Mouse (Mus musculus) ES-CJ7 (cell line): ENCODE measurements around the gene Mc3r.

Experiments used
- DNase-seq: peaks from one replicate; pipeline ENCODE4 v3.0.0; 2011; ENCODE audit warnings: low read depth, low spot score

Gene Mc3r

DNA sequence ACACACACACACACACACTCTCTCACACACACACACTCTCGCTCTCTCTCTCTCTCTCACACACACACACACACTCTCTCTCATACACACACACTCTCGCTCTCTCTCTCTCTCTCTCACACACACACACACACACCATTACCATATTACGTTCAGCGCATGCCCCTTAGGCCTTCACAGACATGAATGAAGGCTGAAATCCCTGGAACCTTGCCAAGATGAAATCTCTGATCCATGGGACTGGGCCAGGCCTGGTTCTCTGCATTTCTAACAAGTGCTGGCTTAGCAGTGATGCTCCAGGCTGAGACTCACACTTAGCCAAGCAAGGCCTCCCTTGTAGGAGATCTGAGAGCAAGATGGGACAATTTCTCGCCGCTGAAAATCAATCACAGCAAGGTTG is 8.1 kb downstream of the Mc3r start:
- no peak for DNase-seq

- peak; percentile 42 for DNase-seq
These were observed 8.7 kb downstream of the Mc3r start for GRCm38 (mm10) chr2:172256956-172257355.

- DNase-seq = peak; percentile 91
These were observed 9.3 kb downstream of the Mc3r start for GRCm38 (mm10) chr2:172257471-172258065.

DNA sequence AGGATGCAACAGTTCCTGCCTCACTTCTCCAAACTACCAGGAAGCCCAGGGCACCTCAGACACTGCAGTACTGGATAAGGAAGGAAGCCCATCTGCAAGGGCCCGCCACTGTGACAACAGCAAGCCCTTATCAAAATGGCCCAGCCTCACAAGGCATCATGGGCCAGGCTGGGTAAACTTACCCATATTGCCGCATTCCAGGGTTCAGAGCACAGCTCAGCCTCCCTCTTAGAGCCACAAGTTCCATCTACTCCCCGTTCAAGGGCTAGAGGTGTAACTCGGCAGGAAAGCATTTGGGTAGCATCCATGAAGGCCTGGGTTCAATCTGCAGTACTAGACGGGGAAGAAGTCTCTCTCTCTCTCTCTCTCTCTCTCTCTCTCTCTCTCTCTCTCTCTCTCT is 11.8 kb downstream of the Mc3r start:
- no peak for DNase-seq

DNA sequence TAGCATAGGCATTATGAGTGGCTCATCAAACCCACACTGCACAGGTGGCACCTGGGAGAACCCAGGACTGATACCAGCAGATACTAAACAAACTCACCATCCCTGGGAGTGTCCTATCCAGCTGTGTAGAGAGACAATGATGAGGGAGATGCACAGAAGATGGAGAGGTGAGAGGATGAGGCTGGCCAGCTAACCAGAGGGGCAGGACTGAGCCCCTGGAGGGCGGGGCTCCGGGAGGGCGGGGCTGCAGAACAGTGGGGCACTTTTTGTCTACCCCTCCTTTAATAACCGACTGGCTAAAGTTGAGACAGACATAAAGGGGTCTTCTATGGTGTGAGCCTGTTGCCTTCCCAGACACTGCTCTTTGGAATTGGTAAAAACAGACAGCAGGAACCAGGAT is 13.1 kb downstream of the Mc3r start:
- no peak for DNase-seq

GRCm38 (mm10) chr2:172263216-172263615 is 14.9 kb downstream of the Mc3r start:
- DNase-seq = no peak

GRCm38 (mm10) chr2:172269907-172270306 is 21.6 kb downstream of the Mc3r start:
- no peak for DNase-seq

DNA sequence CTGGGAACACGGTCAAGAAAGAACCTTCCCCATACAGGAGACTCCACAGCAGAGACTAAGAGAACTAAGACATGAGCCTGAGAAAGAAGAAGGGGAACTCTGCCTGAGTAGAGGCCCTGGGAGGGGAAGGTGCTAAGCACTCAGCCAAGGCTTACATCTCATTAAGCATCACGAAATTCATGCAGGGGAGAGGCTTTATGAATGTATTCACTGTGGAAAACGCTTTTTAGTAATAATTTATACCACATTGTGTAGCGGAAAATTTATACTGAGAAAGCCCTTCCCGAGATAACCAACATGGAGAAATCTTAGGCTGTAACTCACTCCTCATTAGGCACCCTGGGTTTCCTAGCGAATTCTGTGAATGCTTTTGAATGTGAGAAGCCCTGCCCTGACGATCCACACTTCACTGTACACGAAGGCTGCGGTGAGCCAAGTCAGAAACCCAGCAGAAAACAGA is 22.2 kb downstream of the Mc3r start:
- no peak for DNase-seq

- DNase-seq = no peak
These were observed 22.8 kb downstream of the Mc3r start for GRCm38 (mm10) chr2:172270974-172271697.

- DNase-seq = no peak
These were observed 26.4 kb downstream of the Mc3r start for GRCm38 (mm10) chr2:172274662-172275061.

- no peak for DNase-seq
These were observed 27.9 kb downstream of the Mc3r start for GRCm38 (mm10) chr2:172276155-172276554.

- DNase-seq = no peak
These were observed 30.7 kb downstream of the Mc3r start for GRCm38 (mm10) chr2:172278979-172279378.

- DNase-seq = no peak
These were observed 33.9 kb downstream of the Mc3r start for GRCm38 (mm10) chr2:172282071-172282710.

DNA sequence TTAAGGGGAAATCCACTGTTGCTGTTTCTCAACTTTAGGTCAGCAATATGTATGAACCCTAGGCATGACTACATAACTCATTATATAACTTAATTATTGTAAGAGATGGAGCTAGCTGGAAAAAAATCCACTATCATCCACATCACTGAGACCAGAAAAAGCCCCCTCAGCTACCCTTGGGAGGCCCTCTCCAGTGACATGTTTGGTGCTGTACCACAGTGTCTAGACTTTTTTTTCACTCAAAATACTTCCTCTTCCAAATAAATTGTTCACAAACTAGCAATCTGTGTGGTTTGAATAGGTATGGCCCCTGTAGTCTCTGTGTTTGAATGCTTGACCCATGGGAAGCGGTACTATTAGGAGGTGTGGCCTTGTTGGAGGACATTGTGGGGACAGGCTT is 39.4 kb downstream of the Mc3r start:
- no peak for DNase-seq

- DNase-seq = no peak
These were observed 40.7 kb downstream of the Mc3r start for GRCm38 (mm10) chr2:172288965-172289364.

- DNase-seq = no peak
These were observed 41.3 kb downstream of the Mc3r start for GRCm38 (mm10) chr2:172289632-172290031.

DNA sequence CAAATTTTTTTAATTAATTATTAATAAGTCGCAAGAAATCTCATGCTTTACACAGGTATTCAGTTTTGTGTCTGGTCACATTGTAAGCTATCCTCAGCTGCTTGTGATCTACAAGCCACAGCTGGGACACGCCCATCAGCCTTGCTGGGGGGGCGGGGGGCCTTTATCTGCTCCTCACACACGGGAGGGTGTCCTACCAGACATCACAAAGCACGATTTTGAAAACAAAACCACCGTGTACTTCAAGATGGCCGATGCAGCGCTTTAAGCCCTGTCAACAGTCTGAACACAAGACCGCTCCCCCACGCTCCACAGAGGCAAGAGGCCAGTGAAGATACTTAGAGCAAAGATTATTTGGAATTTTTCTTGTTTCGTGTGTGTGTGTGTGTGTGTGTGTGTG is 42.2 kb downstream of the Mc3r start:
- DNase-seq = no peak

DNA sequence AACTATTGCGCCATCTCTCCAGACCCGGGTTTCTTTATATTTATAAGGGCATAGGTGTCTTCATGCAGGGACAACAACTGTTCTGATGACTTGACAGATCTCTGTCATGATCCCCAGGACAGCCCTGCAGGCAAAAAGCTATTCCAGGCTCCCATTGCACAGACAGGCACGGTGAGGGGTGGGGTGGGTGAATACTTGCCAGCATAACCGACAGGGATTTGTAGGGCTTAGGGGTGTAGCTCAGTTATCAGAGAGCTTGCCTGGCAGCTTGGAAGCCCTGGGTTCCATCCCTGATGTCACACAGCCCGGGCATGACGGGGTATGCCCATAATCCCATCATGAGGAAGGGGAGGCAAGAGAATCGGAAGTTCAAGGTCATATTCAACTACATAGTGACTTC is 42.7 kb downstream of the Mc3r start:
- DNase-seq = no peak

DNA sequence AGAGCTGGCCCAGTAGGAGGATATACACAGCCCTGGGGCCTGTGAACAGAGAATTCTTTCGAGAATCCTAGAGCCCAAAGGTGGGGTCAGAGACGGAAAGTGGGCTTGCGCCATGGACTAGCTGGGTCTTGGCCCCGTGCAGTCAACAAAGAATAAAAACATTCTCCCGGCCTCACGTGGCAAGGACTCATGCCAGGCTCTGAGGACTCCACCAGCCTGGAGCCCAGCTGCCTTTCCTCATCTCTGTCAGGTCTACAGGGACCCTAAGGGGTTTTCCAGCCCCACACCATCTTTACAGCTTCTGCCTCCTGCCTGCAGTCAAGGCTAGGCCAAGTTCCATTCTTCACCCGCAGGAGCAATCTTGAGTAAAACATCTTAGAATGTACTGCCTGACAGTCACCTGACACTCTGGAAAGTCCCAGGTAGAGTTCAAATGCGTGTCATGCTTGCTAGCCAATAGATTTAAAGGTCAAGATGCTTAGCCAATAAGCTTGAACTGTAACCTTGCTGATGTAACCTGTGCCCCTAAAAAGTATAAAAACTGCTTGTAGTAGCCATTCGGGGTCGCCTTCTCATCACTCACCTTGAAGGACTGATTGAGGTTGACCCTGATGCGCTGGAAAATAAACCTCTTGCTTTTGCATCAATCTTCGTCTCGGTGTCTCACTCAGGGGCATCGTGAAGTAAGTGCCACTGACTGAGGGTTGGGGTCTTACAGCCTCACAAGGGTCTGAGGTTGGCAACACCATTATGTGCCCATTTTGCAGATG is 43.6 kb downstream of the Mc3r start:
- no peak for DNase-seq

DNA sequence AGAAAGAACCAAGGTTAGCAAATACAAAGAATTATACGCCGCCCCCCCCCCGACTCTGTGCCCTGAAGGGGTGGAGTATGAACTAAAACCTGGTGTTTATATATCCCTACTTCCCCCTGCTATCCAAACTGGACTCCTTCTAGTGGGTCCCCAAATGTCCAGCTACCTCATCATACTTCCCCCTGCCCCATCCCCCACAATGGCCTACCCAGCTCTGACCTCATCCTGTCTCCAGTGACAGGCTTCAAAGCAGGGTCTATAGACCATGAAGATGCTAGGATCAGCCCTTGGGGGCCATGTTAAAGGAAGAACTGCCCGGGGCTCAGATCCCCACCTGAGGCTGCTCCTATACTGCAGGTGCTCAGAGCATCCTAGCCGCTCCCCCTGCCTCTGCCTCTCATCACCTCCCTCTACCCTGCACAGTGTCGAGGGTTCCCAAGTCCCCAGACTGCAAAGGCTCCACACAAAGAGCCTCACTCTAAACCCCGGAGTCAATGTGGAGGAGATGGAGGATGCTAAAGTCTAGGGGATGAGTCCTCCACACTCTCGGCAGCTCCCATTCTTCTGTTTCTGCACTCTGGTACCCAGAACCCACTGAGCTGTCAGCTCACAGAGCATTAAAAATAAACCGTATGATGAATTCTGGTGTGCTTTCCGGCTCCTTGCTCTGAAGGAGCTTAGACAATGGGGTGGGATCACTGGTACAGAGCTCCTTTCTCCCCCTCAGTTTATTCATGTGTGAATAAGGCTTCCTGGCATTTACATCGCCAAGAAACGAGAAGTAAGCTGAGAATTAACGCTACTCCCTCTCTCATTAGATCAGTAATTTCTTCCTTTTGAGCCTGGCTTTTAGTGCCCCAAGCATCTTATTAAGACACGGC is 44.5 kb downstream of the Mc3r start:
- no peak for DNase-seq

DNA sequence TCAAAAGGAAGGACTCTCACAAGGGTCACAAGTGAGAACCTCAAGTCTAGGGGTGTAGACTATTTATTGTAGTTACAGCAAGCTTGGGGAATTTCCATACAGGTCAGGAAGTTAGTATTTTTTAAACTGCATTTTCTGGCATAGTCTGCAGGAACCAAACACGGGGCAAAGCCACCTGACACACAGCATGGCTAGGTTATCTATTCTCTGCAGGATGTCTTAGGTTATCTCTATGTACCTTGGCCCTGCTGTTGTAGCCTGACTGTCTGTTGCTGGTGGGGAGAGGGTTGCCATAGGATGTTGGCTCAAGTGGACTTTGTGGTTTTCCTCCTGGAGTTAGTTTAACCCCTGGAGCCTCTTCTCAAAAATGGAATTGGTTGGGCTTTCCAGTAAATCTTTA is 49.8 kb downstream of the Mc3r start:
- no peak for DNase-seq
